Mouse (Mus musculus): ENCODE measurements around the gene Guk1. TPM values are rescaled to one million over a fixed set of nuclear protein-coding genes. Genes with fewer than 3 reads are reported as not detected.

The Guk1 gene
- 23.1 to 45.9 TPM (median 32.7 TPM) in 3 replicates for total RNA-seq (2017)

GRCm38 (mm10) chr11:59192059-59192386 is at the start of gene Guk1:
Guk1 (minus strand) TSS chr11:59192212.
- ATAC-seq (replicated peaks; ENCODE audit: insufficient number of reproducible peaks, low FRiP score, low TSS enrichment, poor library complexity, severe bottlenecking), result no peak

- ATAC-seq (replicated peaks; ENCODE audit: insufficient number of reproducible peaks, low FRiP score, low TSS enrichment, poor library complexity, severe bottlenecking), result no peak
Measured at GRCm38 (mm10) chr11:59239796-59240195, 47.8 kb upstream of the Guk1 start.

GRCm38 (mm10) chr11:59239428-59239785 is 47.4 kb upstream of the Guk1 start:
- no peak for ATAC-seq (replicated peaks; ENCODE audit: insufficient number of reproducible peaks, low FRiP score, low TSS enrichment, poor library complexity, severe bottlenecking)

GRCm38 (mm10) chr11:59238525-59239427 is 46.8 kb upstream of the Guk1 start:
- no peak for ATAC-seq (replicated peaks; ENCODE audit: insufficient number of reproducible peaks, low FRiP score, low TSS enrichment, poor library complexity, severe bottlenecking)

- no peak for ATAC-seq (replicated peaks; ENCODE audit: insufficient number of reproducible peaks, low FRiP score, low TSS enrichment, poor library complexity, severe bottlenecking)
Measured at GRCm38 (mm10) chr11:59232797-59233196, 40.8 kb upstream of the Guk1 start.

GRCm38 (mm10) chr11:59230144-59230760 is 38.2 kb upstream of the Guk1 start:
- 0 out of 2 replicates have a peak, but pooled peaks have one; percentile 7 for ATAC-seq (replicated peaks; ENCODE audit: insufficient number of reproducible peaks, low FRiP score, low TSS enrichment, poor library complexity, severe bottlenecking)

- peak; percentile 77 for ATAC-seq (replicated peaks; ENCODE audit: insufficient number of reproducible peaks, low FRiP score, low TSS enrichment, poor library complexity, severe bottlenecking)
Measured at GRCm38 (mm10) chr11:59228122-59228953, 36.3 kb upstream of the Guk1 start, which contains the start of gene Arf1. Arf1 (minus strand) TSS chr11:59228270.

GRCm38 (mm10) chr11:59227604-59228121 is 35.7 kb upstream of the Guk1 start:
- no peak for ATAC-seq (replicated peaks; ENCODE audit: insufficient number of reproducible peaks, low FRiP score, low TSS enrichment, poor library complexity, severe bottlenecking)

- no peak for ATAC-seq (replicated peaks; ENCODE audit: insufficient number of reproducible peaks, low FRiP score, low TSS enrichment, poor library complexity, severe bottlenecking)
Measured at GRCm38 (mm10) chr11:59226787-59227603, 35.0 kb upstream of the Guk1 start.

- ATAC-seq (replicated peaks; ENCODE audit: insufficient number of reproducible peaks, low FRiP score, low TSS enrichment, poor library complexity, severe bottlenecking), result no peak
Measured at GRCm38 (mm10) chr11:59226251-59226650, 34.2 kb upstream of the Guk1 start.

GRCm38 (mm10) chr11:59225167-59225566 is 33.2 kb upstream of the Guk1 start:
- no peak for ATAC-seq (replicated peaks; ENCODE audit: insufficient number of reproducible peaks, low FRiP score, low TSS enrichment, poor library complexity, severe bottlenecking)

DNA sequence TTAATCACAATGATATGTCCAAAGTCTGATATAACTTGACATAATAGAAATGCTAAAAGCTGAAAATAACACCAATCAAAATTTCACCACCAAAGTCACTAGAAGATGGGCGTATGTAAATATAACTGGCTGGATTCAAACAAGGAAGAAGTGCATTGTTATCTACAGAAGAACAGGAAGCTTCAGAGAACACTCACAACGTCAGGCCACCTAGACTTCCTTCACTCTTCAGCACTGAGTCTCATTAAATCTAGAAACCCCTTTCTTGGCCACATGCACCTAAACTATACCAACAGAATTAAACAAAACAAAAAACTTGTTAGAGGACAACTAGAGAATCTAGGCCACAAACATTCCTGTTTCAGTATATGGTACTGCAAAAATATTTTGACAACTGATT is 32.5 kb upstream of the Guk1 start:
- ATAC-seq (replicated peaks; ENCODE audit: insufficient number of reproducible peaks, low FRiP score, low TSS enrichment, poor library complexity, severe bottlenecking), result no peak

DNA sequence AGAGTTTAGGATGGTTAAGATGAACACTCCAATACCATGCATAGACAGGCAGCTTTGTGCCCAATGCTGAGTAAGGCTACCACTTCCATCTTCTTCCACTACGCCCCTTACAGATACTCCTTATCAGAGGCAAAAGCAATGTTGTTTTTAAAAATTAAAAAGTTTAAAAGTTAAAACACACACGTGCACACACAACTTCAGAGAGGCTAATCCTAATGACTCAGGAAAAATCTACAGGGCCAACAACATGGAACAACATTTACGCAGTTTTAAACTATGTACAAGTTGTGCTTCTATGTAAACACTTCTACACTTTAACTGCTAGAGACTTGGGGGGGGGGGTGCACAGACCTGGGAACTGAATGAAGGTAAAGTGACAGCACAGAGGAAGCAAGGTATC is 32.0 kb upstream of the Guk1 start:
- no peak for ATAC-seq (replicated peaks; ENCODE audit: insufficient number of reproducible peaks, low FRiP score, low TSS enrichment, poor library complexity, severe bottlenecking)

- ATAC-seq (replicated peaks; ENCODE audit: insufficient number of reproducible peaks, low FRiP score, low TSS enrichment, poor library complexity, severe bottlenecking), result no peak
Measured at GRCm38 (mm10) chr11:59222306-59222705, 30.3 kb upstream of the Guk1 start.

GRCm38 (mm10) chr11:59221604-59222003 is 29.6 kb upstream of the Guk1 start:
- peak; percentile 38; the same call in 1 of the 2 replicates for ATAC-seq (replicated peaks; ENCODE audit: insufficient number of reproducible peaks, low FRiP score, low TSS enrichment, poor library complexity, severe bottlenecking)

GRCm38 (mm10) chr11:59219064-59219463 is 27.1 kb upstream of the Guk1 start:
- ATAC-seq (replicated peaks; ENCODE audit: insufficient number of reproducible peaks, low FRiP score, low TSS enrichment, poor library complexity, severe bottlenecking), result no peak

DNA sequence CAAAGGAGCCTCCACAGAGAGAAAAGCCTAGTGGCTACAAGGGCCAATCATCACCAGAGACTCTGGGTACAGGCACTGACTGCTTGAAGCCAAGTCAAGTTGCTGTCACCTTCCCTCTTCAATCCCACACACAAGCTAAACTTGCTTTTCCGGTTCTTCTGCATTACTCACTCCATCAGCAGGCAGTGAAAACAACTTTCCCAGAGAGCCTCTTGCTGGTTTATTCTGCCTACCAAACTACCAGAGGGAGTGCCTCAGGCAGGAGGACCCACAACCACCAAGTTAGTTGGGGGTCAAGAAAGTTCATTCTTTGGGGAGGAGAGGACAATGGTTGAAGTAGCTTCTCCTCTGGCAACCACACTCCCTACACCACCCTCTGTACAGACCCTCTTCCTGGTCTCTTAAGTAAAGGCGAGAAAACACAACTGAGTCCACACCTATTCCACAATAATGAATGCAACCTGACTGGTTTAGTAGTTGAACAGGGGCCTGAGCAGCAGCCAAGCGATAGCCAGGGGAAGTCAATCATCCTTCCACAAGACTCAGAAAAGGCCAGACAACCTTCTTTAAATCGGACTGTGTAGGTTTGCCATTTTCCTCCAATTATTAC is 26.5 kb upstream of the Guk1 start:
- no peak for ATAC-seq (replicated peaks; ENCODE audit: insufficient number of reproducible peaks, low FRiP score, low TSS enrichment, poor library complexity, severe bottlenecking)

GRCm38 (mm10) chr11:59216955-59217354 is 24.9 kb upstream of the Guk1 start:
- no peak for ATAC-seq (replicated peaks; ENCODE audit: insufficient number of reproducible peaks, low FRiP score, low TSS enrichment, poor library complexity, severe bottlenecking)
